Mouse (Mus musculus): Measurements from ENCODE around the gene P2ry2. TPM values are rescaled to one million over a fixed set of nuclear protein-coding genes. Genes with fewer than 3 reads are reported as not detected.

P2ry2 gene
- polyA plus RNA-seq, 1 experiment from 2014 or later: 4.3 TPM

DNA sequence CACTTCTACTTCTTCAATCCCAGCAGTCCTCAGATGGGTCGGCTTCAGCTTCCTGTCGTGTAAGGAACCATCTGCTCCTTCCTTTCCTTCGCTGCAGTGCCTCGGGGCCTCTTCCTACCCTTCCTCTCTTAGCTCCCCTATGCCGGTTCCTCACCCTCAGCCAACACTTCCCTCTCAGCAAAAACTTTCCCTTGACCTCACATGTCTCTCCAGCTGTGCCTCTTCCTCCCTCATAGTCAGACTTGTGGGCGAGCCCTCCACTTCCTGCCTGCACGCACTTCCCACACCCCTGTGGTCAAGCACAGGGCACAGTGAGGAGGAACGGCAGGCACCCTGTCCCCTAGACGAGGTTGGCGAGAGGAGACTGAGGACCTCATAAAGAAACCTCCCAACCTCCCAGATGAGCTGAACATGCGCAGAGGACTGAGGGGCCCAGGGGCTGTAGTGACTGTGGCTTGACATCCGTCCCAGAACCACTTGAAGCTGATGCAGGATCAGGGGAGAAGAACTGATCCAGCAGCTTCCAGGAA is 62.1 kb downstream of the P2ry2 start:
- 46% methylated on average over 12 of the region's 12 CpGs for WGBS
- peaks cover 11% of the 10 kb centered on the region for H3K4me1 ChIP-seq (ENCODE audit: control insufficient read depth, insufficient read depth, low read length)
- peak; percentile 74 for ATAC-seq (replicated peaks; ENCODE audit: extremely low read depth, insufficient read depth, low FRiP score)
- H3K4me3 ChIP-seq (ENCODE audit: low read length): no peak overlapping the region
- H3K9me3 ChIP-seq (replicated peaks; ENCODE audit: control insufficient read depth, low read length): no peaks in the 10 kb centered on the region
- H3K27me3 ChIP-seq (ENCODE audit: control insufficient read depth, insufficient read depth, low read length): no peaks in the 10 kb centered on the region
- H3K36me3 ChIP-seq (ENCODE audit: control insufficient read depth, insufficient read depth): no peaks in the 10 kb centered on the region
- H3K9ac ChIP-seq (ENCODE audit: low read length): no peak overlapping the region
- H3K4me2 ChIP-seq (ENCODE audit: low read depth, low read length): 0 out of 2 replicates have a peak overlapping the region, but pooled peaks have one; percentile 5
- H3K27ac ChIP-seq (ENCODE audit: low read length): peak overlapping the region; percentile 83

DNA sequence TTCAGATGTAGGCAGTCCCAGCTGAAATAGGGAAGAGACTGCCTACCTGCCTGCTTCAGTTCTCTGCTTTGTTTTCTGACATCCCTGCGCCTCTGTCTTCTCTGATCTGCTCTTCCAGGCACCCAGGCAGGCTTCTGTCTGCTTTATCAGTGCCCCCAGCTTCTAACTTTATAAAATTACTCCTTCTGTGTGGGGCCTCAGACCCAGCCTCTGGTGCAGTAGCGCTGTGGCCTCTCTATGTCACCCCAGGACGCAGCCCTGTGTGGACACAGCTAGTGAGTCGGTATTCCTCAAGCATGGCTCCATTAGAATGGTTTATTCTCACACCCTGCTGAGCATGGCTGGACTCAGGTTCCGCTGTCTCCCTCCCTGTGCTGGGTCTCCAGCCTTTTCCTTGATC is 62.6 kb downstream of the P2ry2 start:
- H3K27ac ChIP-seq (ENCODE audit: low read length): peak overlapping the region; percentile 83
- peaks cover 11% of the 10 kb centered on the region for H3K4me1 ChIP-seq (ENCODE audit: control insufficient read depth, insufficient read depth, low read length)
- H3K36me3 ChIP-seq (ENCODE audit: control insufficient read depth, insufficient read depth): no peaks in the 10 kb centered on the region
- no peak overlapping the region for H3K4me3 ChIP-seq (ENCODE audit: low read length)
- peak; percentile 29; the same call in 1 of the 2 replicates for ATAC-seq (replicated peaks; ENCODE audit: extremely low read depth, insufficient read depth, low FRiP score)
- H3K9me3 ChIP-seq (replicated peaks; ENCODE audit: control insufficient read depth, low read length): no peaks in the 10 kb centered on the region
- no peak overlapping the region for H3K4me2 ChIP-seq (ENCODE audit: low read depth, low read length)
- H3K27me3 ChIP-seq (ENCODE audit: control insufficient read depth, insufficient read depth, low read length): no peaks in the 10 kb centered on the region
- 69% methylated on average over 5 of the region's 5 CpGs for WGBS
- H3K9ac ChIP-seq (ENCODE audit: low read length): no peak overlapping the region

Other genes with a start within 250 kb of the P2ry2 start
- 4.7 and 5.0 TPM in 2 replicates for gene Relt, start 149.4 kb downstream of the P2ry2 start, polyA plus RNA-seq (2015; fragmentation: Nextera tagmentation; extraction: Ambion mirVana)
- gene Arhgef17, start 80.8 kb downstream of the P2ry2 start, polyA plus RNA-seq (2015; fragmentation: Nextera tagmentation; extraction: Ambion mirVana): 5.1 and 6.5 TPM in 2 replicates
- 5.1 and 5.8 TPM in 2 replicates for gene P2ry6, start 38.2 kb downstream of the P2ry2 start, polyA plus RNA-seq (2015; fragmentation: Nextera tagmentation; extraction: Ambion mirVana)
- 15.1 and 16.4 TPM in 2 replicates for gene Fchsd2, start 80.0 kb upstream of the P2ry2 start, polyA plus RNA-seq (2015; fragmentation: Nextera tagmentation; extraction: Ambion mirVana)

Data from heart, embryonic 16.5 days (tissue).